Mouse (Mus musculus): Measurements from ENCODE around the gene Mettl21c. TPM values are rescaled to one million over a fixed set of nuclear protein-coding genes. Genes with fewer than 3 reads are reported as not detected.

Mettl21c gene
- polyA plus RNA-seq, 1 experiment from 2014 or later: 3.0 TPM

GRCm38 (mm10) chr1:44032948-44033347, 13.1 kb upstream of the Mettl21c start:
- Histone ChIP-seq H3K9ac (ENCODE audit: low read depth, low read length) (no peak overlapping the region), H3K27me3 (ENCODE audit: control insufficient read depth, insufficient read depth, low read depth, low read length) (no peaks in the 10 kb centered on the region), H3K36me3 (ENCODE audit: control insufficient read depth, insufficient read depth, low read length) (no peaks in the 10 kb centered on the region), H3K4me2 (ENCODE audit: low read length) (no peak overlapping the region), H3K27ac (ENCODE audit: low read length) (no peak overlapping the region), H3K9me3 (replicated peaks; ENCODE audit: control insufficient read depth, low read length, poor library complexity, severe bottlenecking) (no peaks in the 10 kb centered on the region), H3K4me1 (ENCODE audit: control insufficient read depth, insufficient read depth, low read length) (no peaks in the 10 kb centered on the region), H3K4me3 (ENCODE audit: low read depth, low read length) (no peak overlapping the region)
- ATAC-seq: no peak
- 94% methylated on average over 5 of the region's 5 CpGs for WGBS

GRCm38 (mm10) chr1:44032213-44032612, 12.4 kb upstream of the Mettl21c start:
- Histone ChIP-seq H3K36me3 (ENCODE audit: control insufficient read depth, insufficient read depth, low read length) (no peaks in the 10 kb centered on the region), H3K4me3 (ENCODE audit: low read depth, low read length) (no peak overlapping the region), H3K27me3 (ENCODE audit: control insufficient read depth, insufficient read depth, low read depth, low read length) (no peaks in the 10 kb centered on the region), H3K9me3 (replicated peaks; ENCODE audit: control insufficient read depth, low read length, poor library complexity, severe bottlenecking) (no peaks in the 10 kb centered on the region), H3K9ac (ENCODE audit: low read depth, low read length) (no peak overlapping the region), H3K4me2 (ENCODE audit: low read length) (no peak overlapping the region), H3K27ac (ENCODE audit: low read length) (no peak overlapping the region), H3K4me1 (ENCODE audit: control insufficient read depth, insufficient read depth, low read length) (no peaks in the 10 kb centered on the region)
- 70% methylated on average over 2 of the region's 2 CpGs for WGBS
- no peak for ATAC-seq

GRCm38 (mm10) chr1:44027651-44028050, 7.8 kb upstream of the Mettl21c start:
- Histone ChIP-seq H3K27ac (ENCODE audit: low read length) (no peak overlapping the region), H3K9me3 (replicated peaks; ENCODE audit: control insufficient read depth, low read length, poor library complexity, severe bottlenecking) (no peaks in the 10 kb centered on the region), H3K4me2 (ENCODE audit: low read length) (no peak overlapping the region), H3K4me1 (ENCODE audit: control insufficient read depth, insufficient read depth, low read length) (no peaks in the 10 kb centered on the region), H3K27me3 (ENCODE audit: control insufficient read depth, insufficient read depth, low read depth, low read length) (no peaks in the 10 kb centered on the region), H3K4me3 (ENCODE audit: low read depth, low read length) (no peak overlapping the region), H3K36me3 (ENCODE audit: control insufficient read depth, insufficient read depth, low read length) (no peaks in the 10 kb centered on the region), H3K9ac (ENCODE audit: low read depth, low read length) (no peak overlapping the region)
- no peak for ATAC-seq
- WGBS: 57% methylated on average over 1 of the region's 1 CpGs

DNA sequence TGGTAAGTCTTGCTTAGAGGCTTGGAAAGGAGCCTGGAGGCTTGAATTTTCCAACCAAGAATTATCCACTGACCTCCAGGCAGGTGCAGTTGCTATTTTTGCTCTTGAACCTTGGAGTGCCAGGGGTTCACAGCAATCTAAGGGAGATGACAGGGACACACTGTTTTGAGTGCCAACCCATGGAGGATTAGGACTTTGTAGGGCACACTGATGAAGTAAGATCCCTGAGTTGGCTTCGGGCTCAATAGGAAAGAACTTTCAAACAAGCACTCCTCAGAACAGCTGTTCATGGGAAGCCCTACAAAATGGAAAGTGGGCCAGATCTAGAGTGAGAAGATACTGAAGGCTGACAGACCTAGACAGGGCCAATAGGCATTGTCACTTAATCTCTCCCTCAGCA, 2.8 kb upstream of the Mettl21c start:
- no peaks in the 10 kb centered on the region for H3K27me3 ChIP-seq (ENCODE audit: control insufficient read depth, insufficient read depth, low read depth, low read length)
- no peaks in the 10 kb centered on the region for H3K36me3 ChIP-seq (ENCODE audit: control insufficient read depth, insufficient read depth, low read length)
- WGBS: 97% methylated on average over 1 of the region's 1 CpGs
- H3K4me3 ChIP-seq (ENCODE audit: low read depth, low read length): no peak overlapping the region
- ATAC-seq: no peak
- H3K27ac ChIP-seq (ENCODE audit: low read length): no peak overlapping the region
- H3K9ac ChIP-seq (ENCODE audit: low read depth, low read length): no peak overlapping the region
- no peaks in the 10 kb centered on the region for H3K4me1 ChIP-seq (ENCODE audit: control insufficient read depth, insufficient read depth, low read length)
- no peaks in the 10 kb centered on the region for H3K9me3 ChIP-seq (replicated peaks; ENCODE audit: control insufficient read depth, low read length, poor library complexity, severe bottlenecking)
- no peak overlapping the region for H3K4me2 ChIP-seq (ENCODE audit: low read length)

DNA sequence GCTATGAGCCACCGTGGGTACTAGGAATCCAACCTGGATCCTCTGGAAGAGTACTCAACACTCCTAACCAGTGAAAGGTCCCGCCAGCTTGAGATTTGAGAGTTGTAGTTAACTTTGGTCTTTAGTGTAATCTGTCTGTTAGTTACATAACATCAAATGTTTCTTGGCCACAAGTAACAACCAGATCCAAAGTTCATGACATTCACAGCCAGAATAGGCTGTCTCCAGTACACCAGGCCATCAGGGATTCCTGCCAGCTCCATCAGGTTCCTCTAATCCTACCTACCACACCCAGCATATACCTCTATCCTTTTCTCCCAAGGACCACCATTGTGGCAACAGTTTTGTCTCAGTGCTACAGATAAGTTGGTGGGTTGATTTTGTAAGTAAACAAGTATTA, 4.3 kb downstream of the Mettl21c start:
- ATAC-seq: no peak
- H3K9me3 ChIP-seq (replicated peaks; ENCODE audit: control insufficient read depth, low read length, poor library complexity, severe bottlenecking): no peaks in the 10 kb centered on the region

DNA sequence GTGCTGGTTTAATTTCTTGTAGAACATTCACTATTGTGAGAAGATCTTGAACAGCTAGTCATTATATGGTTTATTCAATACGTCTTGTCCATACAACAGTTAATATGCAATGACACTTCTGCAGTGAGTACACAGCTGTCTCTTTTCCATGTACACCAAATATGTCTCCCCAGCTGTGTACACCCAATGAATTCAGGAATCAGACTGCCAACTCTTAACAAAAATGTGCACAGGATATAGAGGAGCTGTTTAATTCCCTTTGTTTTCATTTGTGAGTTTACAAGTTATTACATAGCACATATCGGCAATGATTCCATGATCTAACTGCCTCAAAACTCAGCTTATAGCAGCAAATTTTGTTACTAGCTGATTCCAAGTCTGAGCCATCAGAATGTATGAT, 15.3 kb downstream of the Mettl21c start:
- no peaks in the 10 kb centered on the region for H3K27me3 ChIP-seq (ENCODE audit: control insufficient read depth, insufficient read depth, low read depth, low read length)
- H3K9me3 ChIP-seq (replicated peaks; ENCODE audit: control insufficient read depth, low read length, poor library complexity, severe bottlenecking): no peaks in the 10 kb centered on the region
- H3K36me3 ChIP-seq (ENCODE audit: control insufficient read depth, insufficient read depth, low read length): peaks cover 9% of the 10 kb centered on the region
- WGBS: 97% methylated on average over 2 of the region's 2 CpGs
- no peak overlapping the region for H3K4me2 ChIP-seq (ENCODE audit: low read length)
- ATAC-seq: no peak
- H3K27ac ChIP-seq (ENCODE audit: low read length): no peak overlapping the region
- H3K4me1 ChIP-seq (ENCODE audit: control insufficient read depth, insufficient read depth, low read length): no peaks in the 10 kb centered on the region
- no peak overlapping the region for H3K9ac ChIP-seq (ENCODE audit: low read depth, low read length)
- H3K4me3 ChIP-seq (ENCODE audit: low read depth, low read length): no peak overlapping the region

More for the DNA sequence above, 4.3 kb downstream of the Mettl21c start:
- Histone ChIP-seq H3K4me1 (ENCODE audit: control insufficient read depth, insufficient read depth, low read length) (no peaks in the 10 kb centered on the region), H3K9ac (ENCODE audit: low read depth, low read length) (no peak overlapping the region), H3K36me3 (ENCODE audit: control insufficient read depth, insufficient read depth, low read length) (no peaks in the 10 kb centered on the region), H3K4me3 (ENCODE audit: low read depth, low read length) (no peak overlapping the region), H3K27me3 (ENCODE audit: control insufficient read depth, insufficient read depth, low read depth, low read length) (no peaks in the 10 kb centered on the region), H3K4me2 (ENCODE audit: low read length) (no peak overlapping the region), H3K27ac (ENCODE audit: low read length) (no peak overlapping the region)
- WGBS: 93% methylated on average over 2 of the region's 2 CpGs

DNA sequence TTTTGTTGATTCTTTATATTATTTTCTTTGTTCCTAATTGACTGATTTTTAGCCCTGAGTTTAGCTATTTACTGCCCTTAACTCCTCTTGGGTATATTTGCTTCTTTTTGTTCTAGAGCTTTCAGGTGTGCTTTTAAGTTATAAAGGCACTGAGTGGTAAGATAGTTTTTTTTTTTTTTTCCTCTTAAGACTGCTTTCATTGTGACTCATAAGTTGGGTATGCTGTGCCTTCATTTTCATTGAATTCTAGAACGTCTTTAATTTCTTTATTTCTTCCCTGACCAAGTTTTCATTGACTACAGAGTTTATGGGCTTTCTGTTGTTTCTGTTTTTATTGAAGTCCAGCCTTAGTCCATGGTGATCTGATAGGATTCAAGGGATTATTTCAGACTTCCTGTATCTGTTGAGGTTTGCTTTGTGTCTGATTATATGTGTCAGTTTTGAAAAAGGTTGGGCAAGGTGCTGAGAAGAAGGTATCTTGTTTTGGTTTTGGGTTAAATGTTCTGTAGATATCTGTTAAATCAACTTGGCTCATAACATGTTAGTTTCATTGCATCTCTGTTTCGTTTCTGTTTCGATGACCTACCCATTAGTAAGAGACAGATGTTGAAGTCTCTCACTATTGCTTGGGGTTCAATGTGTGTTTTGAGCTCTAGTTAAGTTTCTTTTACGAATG, 22.8 kb downstream of the Mettl21c start:
- Histone ChIP-seq H3K4me2 (ENCODE audit: low read length) (no peak overlapping the region), H3K9ac (ENCODE audit: low read depth, low read length) (no peak overlapping the region), H3K9me3 (replicated peaks; ENCODE audit: control insufficient read depth, low read length, poor library complexity, severe bottlenecking) (0 out of 2 replicates have a peak, but pooled peaks cover 7% of the 10 kb centered on the region), H3K4me1 (ENCODE audit: control insufficient read depth, insufficient read depth, low read length) (no peaks in the 10 kb centered on the region), H3K27ac (ENCODE audit: low read length) (no peak overlapping the region), H3K27me3 (ENCODE audit: control insufficient read depth, insufficient read depth, low read depth, low read length) (no peaks in the 10 kb centered on the region), H3K4me3 (ENCODE audit: low read depth, low read length) (no peak overlapping the region), H3K36me3 (ENCODE audit: control insufficient read depth, insufficient read depth, low read length) (peaks cover 16% of the 10 kb centered on the region)
- ATAC-seq: no peak
- over 99% methylated on average over 4 of the region's 4 CpGs for WGBS

GRCm38 (mm10) chr1:43971089-43971488, 48.7 kb downstream of the Mettl21c start:
- ATAC-seq: no peak
- H3K36me3 ChIP-seq (ENCODE audit: control insufficient read depth, insufficient read depth, low read length): peaks cover 26% of the 10 kb centered on the region; the same call in 1 of the 2 replicates
- no peak overlapping the region for H3K4me2 ChIP-seq (ENCODE audit: low read length)

GRCm38 (mm10) chr1:43969361-43969760, 50.5 kb downstream of the Mettl21c start:
- Histone ChIP-seq H3K4me1 (ENCODE audit: control insufficient read depth, insufficient read depth, low read length) (no peaks in the 10 kb centered on the region), H3K4me2 (ENCODE audit: low read length) (no peak overlapping the region), H3K4me3 (ENCODE audit: low read depth, low read length) (no peak overlapping the region), H3K9ac (ENCODE audit: low read depth, low read length) (no peak overlapping the region), H3K36me3 (ENCODE audit: control insufficient read depth, insufficient read depth, low read length) (peaks cover 22% of the 10 kb centered on the region), H3K27me3 (ENCODE audit: control insufficient read depth, insufficient read depth, low read depth, low read length) (no peaks in the 10 kb centered on the region), H3K9me3 (replicated peaks; ENCODE audit: control insufficient read depth, low read length, poor library complexity, severe bottlenecking) (no peaks in the 10 kb centered on the region), H3K27ac (ENCODE audit: low read length) (no peak overlapping the region)
- no peak for ATAC-seq
- WGBS: 89% methylated on average over 3 of the region's 3 CpGs

More at GRCm38 (mm10) chr1:43971089-43971488, 48.7 kb downstream of the Mettl21c start:
- 80% methylated on average over 3 of the region's 3 CpGs for WGBS
- no peak overlapping the region for H3K4me3 ChIP-seq (ENCODE audit: low read depth, low read length)
- H3K9me3 ChIP-seq (replicated peaks; ENCODE audit: control insufficient read depth, low read length, poor library complexity, severe bottlenecking): no peaks in the 10 kb centered on the region
- H3K9ac ChIP-seq (ENCODE audit: low read depth, low read length): no peak overlapping the region
- H3K27me3 ChIP-seq (ENCODE audit: control insufficient read depth, insufficient read depth, low read depth, low read length): no peaks in the 10 kb centered on the region
- no peak overlapping the region for H3K27ac ChIP-seq (ENCODE audit: low read length)
- H3K4me1 ChIP-seq (ENCODE audit: control insufficient read depth, insufficient read depth, low read length): no peaks in the 10 kb centered on the region
